Mouse (Mus musculus): ENCODE data around the gene Dclk1.

DNA sequence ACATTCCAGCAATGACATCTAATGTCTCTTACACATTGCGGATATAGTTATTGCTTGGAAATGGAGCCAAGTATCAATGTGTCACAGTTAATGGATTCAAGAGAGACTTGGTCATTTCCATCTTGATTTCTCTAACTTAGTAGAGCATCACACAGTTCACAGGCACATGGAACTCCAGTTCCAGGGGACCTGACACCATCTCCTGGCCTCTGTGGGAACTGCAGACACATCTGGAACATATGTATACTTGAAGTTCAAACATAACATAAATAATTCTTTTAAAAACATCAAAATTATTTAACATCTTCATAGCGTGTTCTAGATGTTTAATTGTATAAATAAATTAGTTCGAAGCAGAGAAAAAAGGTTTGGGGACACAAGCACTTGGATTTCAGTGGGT, 34.3 kb downstream of the Dclk1 start:
- TF ChIP-seq CTCF (conservative IDR thresholded peaks at IDR 0.05; ENCODE audit: insufficient read depth, insufficient read length, low read depth, low read length) = no peak
- TF ChIP-seq POLR2A (IDR thresholded peaks at IDR 0.05; ENCODE audit: low read depth, low read length) = no peak

All from kidney, adult 2 months (tissue).